Mouse (Mus musculus) lung, postnatal 0 days (tissue): ENCODE results near the gene Serpinb6a.

ENCODE experiments used
- CTCF ChIP-seq: IDR thresholded peaks from 2 replicates; pipeline ENCODE4 v1.5.1; 2016; ENCODE audit warnings: antibody characterized with exemption, mild to moderate bottlenecking
- EP300 ChIP-seq: IDR thresholded peaks from 2 replicates; pipeline ENCODE4 v1.6.1; 2016; ENCODE audit warnings: antibody characterized with exemption, mild to moderate bottlenecking, control low read depth

GRCm38 (mm10) chr13:34043716-34044393 is 41.3 kb upstream of the Serpinb6a start:
- TF ChIP-seq CTCF (no peak), EP300 (no peak)
